Mouse (Mus musculus): ENCODE results near the gene Ino80b. TPM values are rescaled to one million over a fixed set of nuclear protein-coding genes. Genes with fewer than 3 reads are reported as not detected.

Gene Ino80b
- total RNA-seq (2012; rRNA removed), result 19.2 and 21.2 TPM in 2 replicates

DNA sequence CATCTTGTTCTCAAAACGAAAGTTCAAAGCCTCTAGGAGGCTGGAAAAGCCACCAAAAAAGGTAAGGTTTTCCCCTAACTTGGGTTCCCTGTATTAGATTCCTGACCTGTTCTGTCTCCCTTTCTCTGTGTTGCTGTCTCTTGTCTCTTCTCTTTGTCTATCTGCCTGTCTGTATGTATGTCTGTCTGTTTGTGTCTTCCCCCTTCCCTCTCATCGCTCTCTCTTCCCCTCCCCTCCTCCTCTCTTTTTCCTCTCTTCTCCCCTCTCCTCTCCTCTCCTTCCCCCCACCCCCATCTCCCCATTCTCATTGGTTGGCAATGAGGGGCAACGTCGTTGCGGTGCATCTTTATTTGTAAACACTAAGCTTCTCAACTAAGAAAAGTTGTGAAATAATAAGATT is at the start of gene Ino80b:
TSS of gene Ino80b (minus strand) at position 101 of the 400 bp plus-strand sequence.
- peak within 1 kb of the TSS; percentile 89 for H3K9ac ChIP-seq (ENCODE audit: insufficient read depth, low read depth, low read length, poor library complexity, severe bottlenecking)
- no peak within 1 kb of the TSS for H3K27ac ChIP-seq (ENCODE audit: insufficient read depth, low read depth, low read length, poor library complexity, severe bottlenecking)
- peak within 1 kb of the TSS; percentile 91 to 94 for H3K4me3 ChIP-seq (ENCODE audit: insufficient read depth in 1 of 2, low read depth in 1 of 2, low read length in 2 of 2, poor library complexity in 1 of 2, severe bottlenecking in 1 of 2)
- no peaks in the 10 kb centered on the region for H3K36me3 ChIP-seq (ENCODE audit: control insufficient read depth, insufficient read depth, low read length, poor library complexity, severe bottlenecking)
- TF ChIP-seq CHD2 (IDR thresholded peaks at IDR 0.05; ENCODE audit: low read depth, low read length) (no peak; the same call in 1 of the 2 replicates), ZC3H11A (IDR thresholded peaks at IDR 0.05; ENCODE audit: borderline replicate concordance, low read depth, low read length) (no peak), MAFK (IDR thresholded peaks at IDR 0.05; ENCODE audit: insufficient read depth, low read depth, low read length) (no peak), ZNF384 (IDR thresholded peaks at IDR 0.05; ENCODE audit: low read depth, low read length) (no peak), HCFC1 (IDR thresholded peaks at IDR 0.05; ENCODE audit: borderline replicate concordance, insufficient read depth, low read length) (no peak)
- no peak for DNase-seq (ENCODE audit: low read depth, low spot score)
- in situ Hi-C loops (cut with MboI; ENCODE audit: low sequenced_read_pairs in 2 of 2, unreplicated experiment in 2 of 2), result no loop called here
- H3K9me3 ChIP-seq (ENCODE audit: control insufficient read depth, insufficient read depth, low read depth, low read length), result no peaks in the 10 kb centered on the region
- H3K4me1 ChIP-seq (ENCODE audit: control insufficient read depth in 2 of 2, insufficient read depth in 2 of 2, low read length in 2 of 2, poor library complexity in 1 of 2), result peaks cover 0 to 3% of the 10 kb centered on the region in 2 experiments; a peak in 2 of 4 replicates

DNA sequence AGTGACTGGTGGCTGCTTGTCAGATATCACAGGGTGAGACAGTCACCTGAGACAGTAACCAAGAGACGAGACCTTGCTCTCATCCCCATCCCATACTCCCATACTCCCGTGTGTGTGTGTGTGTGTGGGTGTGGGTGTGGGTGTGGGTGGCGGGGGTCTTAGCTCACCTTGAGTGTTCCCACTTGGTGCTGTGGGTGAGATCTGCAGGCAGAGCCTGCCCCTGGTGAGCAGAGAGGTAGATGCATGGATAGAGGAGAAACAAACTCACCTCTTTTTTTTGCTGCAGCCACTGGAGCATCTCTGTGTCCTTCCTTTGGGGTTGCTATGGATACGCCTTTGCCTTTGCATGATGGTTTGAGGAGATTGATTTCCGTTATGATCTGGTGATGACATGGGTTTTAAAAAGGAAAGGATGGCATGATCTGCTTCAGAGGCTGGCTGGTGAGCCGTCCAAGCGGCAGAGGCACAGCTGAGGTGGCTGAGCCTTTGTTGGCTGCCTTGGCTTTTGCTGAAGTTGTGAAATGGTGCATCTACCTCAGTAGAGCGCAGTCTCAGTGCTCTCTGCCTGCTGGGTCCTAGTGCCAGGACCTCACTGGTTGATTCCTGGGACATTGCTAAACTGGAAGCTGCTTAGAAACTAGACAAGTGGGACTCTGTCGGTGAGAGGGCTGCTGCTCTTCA is 47.1 kb upstream of the Ino80b start:
- H3K36me3 ChIP-seq (ENCODE audit: control insufficient read depth, insufficient read depth, low read length, poor library complexity, severe bottlenecking), result no peaks in the 10 kb centered on the region; the same call in 1 of the 2 replicates
- H3K4me3 ChIP-seq (ENCODE audit: insufficient read depth in 1 of 2, low read depth in 1 of 2, low read length in 2 of 2, poor library complexity in 1 of 2, severe bottlenecking in 1 of 2), result no peak overlapping the region
- no peaks in the 10 kb centered on the region for H3K4me1 ChIP-seq (ENCODE audit: control insufficient read depth in 2 of 2, insufficient read depth in 2 of 2, low read length in 2 of 2, poor library complexity in 1 of 2)
- H3K9me3 ChIP-seq (ENCODE audit: control insufficient read depth, insufficient read depth, low read depth, low read length), result no peaks in the 10 kb centered on the region
- H3K9ac ChIP-seq (ENCODE audit: insufficient read depth, low read depth, low read length, poor library complexity, severe bottlenecking), result no peak overlapping the region
- no peak for DNase-seq (ENCODE audit: low read depth, low spot score)
- no peak for TF ChIP-seq CHD2 (IDR thresholded peaks at IDR 0.05; ENCODE audit: low read depth, low read length)
- TF ChIP-seq MAFK (IDR thresholded peaks at IDR 0.05; ENCODE audit: insufficient read depth, low read depth, low read length), result no peak
- no peak for TF ChIP-seq ZNF384 (IDR thresholded peaks at IDR 0.05; ENCODE audit: low read depth, low read length)
- no peak for TF ChIP-seq HCFC1 (IDR thresholded peaks at IDR 0.05; ENCODE audit: borderline replicate concordance, insufficient read depth, low read length)
- no peak for TF ChIP-seq ZC3H11A (IDR thresholded peaks at IDR 0.05; ENCODE audit: borderline replicate concordance, low read depth, low read length)
- in situ Hi-C loops (cut with MboI; ENCODE audit: low sequenced_read_pairs in 2 of 2, unreplicated experiment in 2 of 2), result no loop called here
- H3K27ac ChIP-seq (ENCODE audit: insufficient read depth, low read depth, low read length, poor library complexity, severe bottlenecking), result no peak overlapping the region

DNA sequence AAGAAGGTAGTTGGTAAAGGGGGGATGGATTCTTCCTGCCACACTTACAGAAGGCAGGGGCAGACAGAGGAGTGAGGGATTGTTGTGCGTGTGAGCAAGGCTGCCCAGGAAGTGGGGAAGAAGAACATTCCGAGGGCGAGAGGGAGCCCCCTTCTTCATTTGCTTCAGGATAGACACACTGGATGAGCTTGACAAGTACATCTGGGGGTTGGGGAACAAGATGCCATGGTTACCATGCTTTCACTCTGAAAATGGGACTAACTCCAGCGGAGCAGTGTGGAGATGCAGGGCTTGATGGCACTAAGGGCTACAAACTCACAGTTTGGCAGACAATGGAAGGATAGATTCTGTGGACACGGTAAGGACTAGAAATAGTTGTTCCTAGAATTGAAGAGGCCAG is 45.8 kb upstream of the Ino80b start:
- no peak for DNase-seq (ENCODE audit: low read depth, low spot score)
- in situ Hi-C loops (cut with MboI; ENCODE audit: low sequenced_read_pairs in 2 of 2, unreplicated experiment in 2 of 2), result no loop called here
- Histone ChIP-seq H3K27ac (ENCODE audit: insufficient read depth, low read depth, low read length, poor library complexity, severe bottlenecking) (no peak overlapping the region), H3K9me3 (ENCODE audit: control insufficient read depth, insufficient read depth, low read depth, low read length) (no peaks in the 10 kb centered on the region), H3K4me3 (ENCODE audit: insufficient read depth in 1 of 2, low read depth in 1 of 2, low read length in 2 of 2, poor library complexity in 1 of 2, severe bottlenecking in 1 of 2) (no peak overlapping the region), H3K9ac (ENCODE audit: insufficient read depth, low read depth, low read length, poor library complexity, severe bottlenecking) (no peak overlapping the region; the same call in 1 of the 2 replicates), H3K4me1 (ENCODE audit: control insufficient read depth in 2 of 2, insufficient read depth in 2 of 2, low read length in 2 of 2, poor library complexity in 1 of 2) (no peaks in the 10 kb centered on the region), H3K36me3 (ENCODE audit: control insufficient read depth, insufficient read depth, low read length, poor library complexity, severe bottlenecking) (no peaks in the 10 kb centered on the region; the same call in 1 of the 2 replicates)
- TF ChIP-seq HCFC1 (IDR thresholded peaks at IDR 0.05; ENCODE audit: borderline replicate concordance, insufficient read depth, low read length) (no peak), ZC3H11A (IDR thresholded peaks at IDR 0.05; ENCODE audit: borderline replicate concordance, low read depth, low read length) (no peak), ZNF384 (IDR thresholded peaks at IDR 0.05; ENCODE audit: low read depth, low read length) (no peak), CHD2 (IDR thresholded peaks at IDR 0.05; ENCODE audit: low read depth, low read length) (no peak), MAFK (IDR thresholded peaks at IDR 0.05; ENCODE audit: insufficient read depth, low read depth, low read length) (no peak)

DNA sequence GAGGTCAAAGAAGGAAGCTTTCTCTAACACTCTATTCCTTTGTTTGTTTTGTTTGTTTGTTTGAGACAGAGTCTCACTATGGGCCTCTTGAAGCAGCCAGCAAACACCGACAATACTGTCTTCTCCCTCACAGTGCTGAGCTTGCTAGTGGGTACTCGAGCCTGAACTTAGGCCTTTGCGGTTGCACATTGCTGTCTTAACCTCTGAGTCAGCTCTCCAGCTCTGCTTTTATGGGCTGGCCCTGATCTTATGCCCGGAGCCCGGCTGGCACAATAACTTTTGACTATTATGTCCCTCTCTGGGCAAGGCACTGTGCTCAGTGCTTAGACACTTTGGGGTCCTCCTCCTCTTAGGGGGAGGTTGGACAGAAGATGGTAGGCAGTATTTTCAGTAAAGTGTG is 44.6 kb upstream of the Ino80b start:
- no peak overlapping the region for H3K9ac ChIP-seq (ENCODE audit: insufficient read depth, low read depth, low read length, poor library complexity, severe bottlenecking)
- no peaks in the 10 kb centered on the region for H3K4me1 ChIP-seq (ENCODE audit: control insufficient read depth in 2 of 2, insufficient read depth in 2 of 2, low read length in 2 of 2, poor library complexity in 1 of 2)
- H3K9me3 ChIP-seq (ENCODE audit: control insufficient read depth, insufficient read depth, low read depth, low read length), result no peaks in the 10 kb centered on the region
- no peak overlapping the region for H3K4me3 ChIP-seq (ENCODE audit: insufficient read depth in 1 of 2, low read depth in 1 of 2, low read length in 2 of 2, poor library complexity in 1 of 2, severe bottlenecking in 1 of 2)
- TF ChIP-seq CHD2 (IDR thresholded peaks at IDR 0.05; ENCODE audit: low read depth, low read length) (no peak), ZC3H11A (IDR thresholded peaks at IDR 0.05; ENCODE audit: borderline replicate concordance, low read depth, low read length) (no peak)
- H3K27ac ChIP-seq (ENCODE audit: insufficient read depth, low read depth, low read length, poor library complexity, severe bottlenecking), result no peak overlapping the region
- in situ Hi-C loops (cut with MboI; ENCODE audit: low sequenced_read_pairs in 2 of 2, unreplicated experiment in 2 of 2), result no loop called here
- DNase-seq (ENCODE audit: low read depth, low spot score), result no peak
- no peaks in the 10 kb centered on the region for H3K36me3 ChIP-seq (ENCODE audit: control insufficient read depth, insufficient read depth, low read length, poor library complexity, severe bottlenecking)

Measured in ES-E14 (cell line).